Mouse (Mus musculus) intestine, embryonic 15.5 days (tissue): ENCODE data around the gene Spaca7. TPM values are rescaled to one million over a fixed set of nuclear protein-coding genes. Genes with fewer than 3 reads are reported as not detected.
"Not testable (repeated sequence)": the region's sequence is repeated elsewhere in the genome, so short reads cannot be mapped to it uniquely, and the experiment has no call there.

Experiments used
- ATAC-seq: fragments of 200-750 bp; cut with Nextera tagmentation; 2 replicates; pipeline ENCODE4 v1.8.0; 2017; ENCODE audit warnings: moderate TSS enrichment, moderate library complexity
- H3K27ac ChIP-seq: fragments of 300-500 bp; sonication (generic); 2 replicates; pipeline ENCODE4 v1.5.1; 2015; ENCODE audit warnings: mild to moderate bottlenecking, inconsistent platforms
- H3K27me3 ChIP-seq: fragments of 300-500 bp; sonication (generic); replicated peaks from 2 replicates; pipeline ENCODE4 v1.6.1; 2015; ENCODE audit warnings: inconsistent platforms
- H3K36me3 ChIP-seq: fragments of 300-500 bp; sonication (generic); 2 replicates; pipeline ENCODE4 v1.6.1; 2015; ENCODE audit warnings: inconsistent platforms
- H3K4me1 ChIP-seq: fragments of 300-500 bp; sonication (generic); replicated peaks from 2 replicates; pipeline ENCODE4 v1.6.1; 2015; ENCODE audit warnings: inconsistent platforms
- H3K4me2 ChIP-seq: fragments of 300-500 bp; sonication (generic); replicated peaks from 2 replicates; pipeline ENCODE4 v1.6.1; 2015; ENCODE audit warnings: mild to moderate bottlenecking, inconsistent platforms
- H3K4me3 ChIP-seq: fragments of 300-500 bp; sonication (generic); replicated peaks from 2 replicates; pipeline ENCODE4 v1.5.1; 2015; ENCODE audit warnings: inconsistent platforms
- H3K9ac ChIP-seq: fragments of 300-500 bp; sonication (generic); 2 replicates; pipeline ENCODE4 v1.6.1; 2015; ENCODE audit warnings: inconsistent platforms
- H3K9me3 ChIP-seq: fragments of 300-500 bp; sonication (generic); 2 replicates; pipeline ENCODE4 v1.6.1; 2016; ENCODE audit warnings: inconsistent platforms
- WGBS: fragments of 180-500 bp; shearing (Covaris S2); methylation state at CpG from one replicate; pipeline ENCODE4 v1.1.7; 2015; 5-methylcytosine and 5-hydroxymethylcytosine counted together
- polyA plus RNA-seq: library from polyadenylated mRNA; unstranded; fragments of >200 nt; fragmentation: Nextera tagmentation; extraction: Ambion mirVana; gene quantifications from 2 replicates; pipeline ENCODE4 v1.2.1, GENCODE M21; 2015

The Spaca7 gene
- polyA plus RNA-seq, 1 experiment from 2014 or later, result not detected

- not testable (repeated sequence) for H3K9ac ChIP-seq
These were observed 44.5 kb downstream of the Spaca7 start for GRCm38 (mm10) chr8:12617369-12617768.

GRCm38 (mm10) chr8:12621550-12622222, 48.9 kb downstream of the Spaca7 start:
- peaks cover 29% of the 10 kb centered on the region for H3K36me3 ChIP-seq
- H3K27me3 ChIP-seq, result no peaks in the 10 kb centered on the region
- H3K27ac ChIP-seq, result no peak overlapping the region
- H3K4me1 ChIP-seq, result no peaks in the 10 kb centered on the region
- no peak overlapping the region for H3K4me3 ChIP-seq
- no peak overlapping the region for H3K4me2 ChIP-seq
- 95% methylated on average over 18 of the region's 18 CpGs for WGBS
- no peaks in the 10 kb centered on the region for H3K9me3 ChIP-seq
- H3K9ac ChIP-seq, result no peak overlapping the region
- ATAC-seq, result no peak

More at GRCm38 (mm10) chr8:12617369-12617768, 44.5 kb downstream of the Spaca7 start:
- H3K4me1 ChIP-seq, ATAC-seq, H3K27me3 ChIP-seq, H3K4me2 ChIP-seq, H3K9me3 ChIP-seq, H3K27ac ChIP-seq, H3K4me3 ChIP-seq: not testable (repeated sequence)
- peaks cover 22% of the 10 kb centered on the region for H3K36me3 ChIP-seq
- 82% methylated on average over 3 of the region's 3 CpGs for WGBS

GRCm38 (mm10) chr8:12625890-12626289, 53.1 kb downstream of the Spaca7 start:
- ATAC-seq, result no peak
- Histone ChIP-seq H3K36me3 (peaks cover 27% of the 10 kb centered on the region), H3K9me3 (no peaks in the 10 kb centered on the region), H3K4me3 (no peak overlapping the region), H3K4me2 (no peak overlapping the region), H3K4me1 (no peaks in the 10 kb centered on the region), H3K27ac (no peak overlapping the region), H3K9ac (no peak overlapping the region), H3K27me3 (no peaks in the 10 kb centered on the region)
- 74% methylated on average over 5 of the region's 5 CpGs for WGBS

GRCm38 (mm10) chr8:12629079-12629478, 56.2 kb downstream of the Spaca7 start:
- ATAC-seq, result peak; percentile 63; the same call in 1 of the 2 replicates

GRCm38 (mm10) chr8:12635366-12635765, 62.5 kb downstream of the Spaca7 start:
- Histone ChIP-seq H3K4me2 (no peak overlapping the region), H3K36me3 (peaks cover 35% of the 10 kb centered on the region), H3K4me1 (no peaks in the 10 kb centered on the region), H3K27ac (no peak overlapping the region), H3K9ac (no peak overlapping the region), H3K4me3 (no peak overlapping the region), H3K27me3 (no peaks in the 10 kb centered on the region), H3K9me3 (no peaks in the 10 kb centered on the region)
- 75% methylated on average over 2 of the region's 2 CpGs for WGBS
- ATAC-seq, result no peak

More at GRCm38 (mm10) chr8:12629079-12629478, 56.2 kb downstream of the Spaca7 start:
- Histone ChIP-seq H3K36me3 (peaks cover 14% of the 10 kb centered on the region; the same call in 1 of the 2 replicates), H3K4me3 (no peak overlapping the region), H3K27me3 (no peaks in the 10 kb centered on the region), H3K4me1 (no peaks in the 10 kb centered on the region), H3K27ac (no peak overlapping the region), H3K4me2 (no peak overlapping the region), H3K9ac (no peak overlapping the region), H3K9me3 (no peaks in the 10 kb centered on the region)
- WGBS, result 36% methylated on average over 3 of the region's 3 CpGs

GRCm38 (mm10) chr8:12638446-12638845, 65.6 kb downstream of the Spaca7 start:
- Histone ChIP-seq H3K27ac (no peak overlapping the region), H3K4me2 (no peak overlapping the region), H3K4me1 (no peaks in the 10 kb centered on the region), H3K9ac (no peak overlapping the region), H3K4me3 (no peak overlapping the region), H3K27me3 (no peaks in the 10 kb centered on the region), H3K36me3 (peaks cover 34% of the 10 kb centered on the region), H3K9me3 (no peaks in the 10 kb centered on the region)
- ATAC-seq, result no peak
- WGBS, result 90% methylated on average over 11 of the region's 11 CpGs

- ATAC-seq, result no peak
- WGBS, result 91% methylated on average over 6 of the region's 6 CpGs
- Histone ChIP-seq H3K36me3 (peaks cover 26% of the 10 kb centered on the region), H3K4me1 (no peaks in the 10 kb centered on the region), H3K9ac (no peak overlapping the region), H3K4me2 (no peak overlapping the region), H3K27ac (no peak overlapping the region), H3K4me3 (no peak overlapping the region), H3K9me3 (no peaks in the 10 kb centered on the region), H3K27me3 (no peaks in the 10 kb centered on the region)
These were observed 68.7 kb downstream of the Spaca7 start for GRCm38 (mm10) chr8:12641527-12641926.

- Histone ChIP-seq H3K27me3 (no peaks in the 10 kb centered on the region), H3K4me3 (no peak overlapping the region), H3K9me3 (no peaks in the 10 kb centered on the region), H3K4me2 (no peak overlapping the region), H3K36me3 (peaks cover 25% of the 10 kb centered on the region), H3K9ac (no peak overlapping the region), H3K4me1 (no peaks in the 10 kb centered on the region), H3K27ac (no peak overlapping the region)
- 85% methylated on average over 8 of the region's 8 CpGs for WGBS
- ATAC-seq, result no peak
These were observed 71.5 kb downstream of the Spaca7 start for GRCm38 (mm10) chr8:12644341-12644740.

- ATAC-seq, result no peak
- H3K9ac ChIP-seq, result no peak overlapping the region
- peaks cover 24% of the 10 kb centered on the region for H3K36me3 ChIP-seq
- no peak overlapping the region for H3K4me3 ChIP-seq
- no peak overlapping the region for H3K27ac ChIP-seq
- no peaks in the 10 kb centered on the region for H3K4me1 ChIP-seq
- no peaks in the 10 kb centered on the region for H3K27me3 ChIP-seq
- no peak overlapping the region for H3K4me2 ChIP-seq
- 65% methylated on average over 7 of the region's 7 CpGs for WGBS
- H3K9me3 ChIP-seq, result no peaks in the 10 kb centered on the region
These were observed 72.1 kb downstream of the Spaca7 start for GRCm38 (mm10) chr8:12644894-12645293.

- Histone ChIP-seq H3K27me3 (no peaks in the 10 kb centered on the region), H3K9ac (no peak overlapping the region), H3K27ac (no peak overlapping the region), H3K36me3 (peaks cover 21% of the 10 kb centered on the region), H3K4me3 (no peak overlapping the region), H3K9me3 (no peaks in the 10 kb centered on the region), H3K4me1 (no peaks in the 10 kb centered on the region), H3K4me2 (no peak overlapping the region)
- no peak for ATAC-seq
- WGBS, result 73% methylated on average over 4 of the region's 4 CpGs
These were observed 73.7 kb downstream of the Spaca7 start for GRCm38 (mm10) chr8:12646536-12646935.

GRCm38 (mm10) chr8:12648951-12649350, 76.1 kb downstream of the Spaca7 start:
- H3K9me3 ChIP-seq, result no peaks in the 10 kb centered on the region
- H3K27ac ChIP-seq, result no peak overlapping the region
- H3K36me3 ChIP-seq, result peaks cover 36% of the 10 kb centered on the region
- no peak overlapping the region for H3K9ac ChIP-seq
- no peak overlapping the region for H3K4me3 ChIP-seq
- peak; percentile 66 for ATAC-seq
- H3K4me2 ChIP-seq, result no peak overlapping the region
- 81% methylated on average over 4 of the region's 4 CpGs for WGBS
- no peaks in the 10 kb centered on the region for H3K27me3 ChIP-seq
- H3K4me1 ChIP-seq, result no peaks in the 10 kb centered on the region
